Mouse (Mus musculus) fat pad, adult 2 months (tissue): Measurements from ENCODE around the gene Terf2ip.

Experiments
- DNase-seq: peaks from one replicate; pipeline ENCODE4 v3.0.0-alpha.2; 2011; ENCODE audit warnings: low read depth, low spot score; ENCODE audit errors: extremely low read depth

Gene Terf2ip

DNA sequence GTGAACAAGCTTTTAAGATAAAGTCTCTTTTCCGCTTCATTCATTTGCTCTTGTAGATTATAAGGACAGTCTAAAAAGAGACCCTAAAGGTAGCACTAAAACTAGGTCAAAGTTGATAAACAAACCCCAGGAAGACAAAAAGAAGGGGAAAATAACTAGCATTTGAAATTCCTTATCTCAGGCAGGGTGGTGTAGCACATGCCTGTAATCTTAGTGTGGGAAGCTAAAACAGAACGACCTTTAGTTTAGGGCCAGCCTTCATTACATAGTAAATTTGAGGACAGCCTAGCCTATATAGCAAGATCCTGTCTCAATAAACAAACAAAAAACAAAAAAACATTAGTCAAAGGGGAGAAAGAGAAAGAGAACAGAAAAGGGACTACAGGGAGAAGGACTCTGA, 3.5 kb upstream of the Terf2ip start:
- DNase-seq, result no peak

- no peak for DNase-seq
Observed at GRCm38 (mm10) chr8:112009558-112009957, 1.6 kb upstream of the Terf2ip start.

- no peak for DNase-seq
Observed at GRCm38 (mm10) chr8:112011816-112012242, 631 bp downstream of the Terf2ip start.

- no peak for DNase-seq
Observed at GRCm38 (mm10) chr8:112014936-112015335, 3.7 kb downstream of the Terf2ip start, which contains the start of gene Gm6793. Gene Gm6793 (minus strand): TSS chr8:112015036.

GRCm38 (mm10) chr8:112029455-112029854, 18.3 kb downstream of the Terf2ip start:
- no peak for DNase-seq

DNA sequence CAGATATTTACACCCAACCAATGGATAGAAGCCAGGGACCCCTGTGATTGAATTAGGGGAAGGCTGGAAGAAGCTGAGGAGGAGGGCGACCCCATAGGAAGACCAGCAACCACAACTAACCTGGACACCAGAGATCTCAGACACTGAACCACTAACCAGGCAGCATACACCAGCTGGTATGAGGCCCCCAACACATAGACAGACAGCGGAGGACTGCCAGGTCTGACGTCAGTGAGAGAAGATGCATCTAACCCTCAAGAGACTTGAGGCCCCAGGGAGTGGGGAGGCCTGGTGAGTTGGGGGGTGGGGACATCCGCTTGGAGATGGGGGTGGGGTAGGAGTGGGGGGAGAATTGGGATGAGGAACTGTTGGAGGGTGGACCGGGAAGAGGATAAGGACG, 19.5 kb downstream of the Terf2ip start:
- no peak for DNase-seq

- DNase-seq, result no peak
Observed at GRCm38 (mm10) chr8:112033071-112033470, 21.9 kb downstream of the Terf2ip start.

- no peak for DNase-seq
Observed at GRCm38 (mm10) chr8:112034603-112035002, 23.4 kb downstream of the Terf2ip start.

GRCm38 (mm10) chr8:112037521-112037920, 26.3 kb downstream of the Terf2ip start:
- DNase-seq, result no peak

DNA sequence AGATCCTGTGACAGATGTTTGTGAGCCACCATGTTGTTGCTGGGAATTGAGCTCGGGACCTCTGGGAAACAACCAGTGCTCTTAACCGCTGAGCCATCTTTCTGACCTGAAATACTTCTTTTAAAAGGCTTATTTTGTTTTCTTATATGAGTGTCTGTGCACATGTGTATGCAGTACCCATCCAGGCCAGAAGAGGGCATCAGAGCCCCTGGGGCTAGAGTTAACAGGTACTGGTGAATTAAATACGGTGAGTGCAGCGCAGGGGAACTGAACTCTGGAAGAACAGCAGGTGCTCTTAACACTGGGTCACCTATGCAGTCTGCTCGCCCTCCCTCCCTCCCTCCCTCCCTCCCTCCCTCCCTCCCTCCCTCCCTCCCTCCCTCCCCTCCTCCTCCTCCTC, 34.0 kb downstream of the Terf2ip start:
- no peak for DNase-seq

- no peak for DNase-seq
Observed at GRCm38 (mm10) chr8:112045896-112046295, 34.7 kb downstream of the Terf2ip start.

DNA sequence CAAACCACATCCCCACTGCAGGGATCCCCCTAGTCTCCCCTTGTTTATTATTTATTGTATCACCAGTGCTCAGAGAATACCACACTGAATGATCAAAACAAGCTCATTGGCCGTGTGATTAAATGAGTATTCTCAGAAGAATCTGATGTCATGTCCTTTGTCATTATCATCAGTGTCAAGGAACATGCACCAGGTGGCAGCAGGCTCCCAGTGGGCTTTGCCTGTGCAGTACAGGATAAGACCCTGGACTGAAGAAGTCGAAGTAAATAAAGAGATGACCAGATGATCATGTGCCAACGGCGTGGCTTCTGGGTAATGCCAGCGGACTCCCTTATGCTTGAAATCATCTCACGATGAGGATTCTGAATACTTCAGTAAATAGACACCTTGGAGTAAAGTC, 37.1 kb downstream of the Terf2ip start:
- DNase-seq, result no peak

- DNase-seq, result no peak
Observed at GRCm38 (mm10) chr8:112049984-112050383, 38.8 kb downstream of the Terf2ip start.

- DNase-seq, result no peak
Observed at GRCm38 (mm10) chr8:112051537-112051936, 40.3 kb downstream of the Terf2ip start.

- no peak for DNase-seq
Observed at GRCm38 (mm10) chr8:112054456-112054855, 43.3 kb downstream of the Terf2ip start.

DNA sequence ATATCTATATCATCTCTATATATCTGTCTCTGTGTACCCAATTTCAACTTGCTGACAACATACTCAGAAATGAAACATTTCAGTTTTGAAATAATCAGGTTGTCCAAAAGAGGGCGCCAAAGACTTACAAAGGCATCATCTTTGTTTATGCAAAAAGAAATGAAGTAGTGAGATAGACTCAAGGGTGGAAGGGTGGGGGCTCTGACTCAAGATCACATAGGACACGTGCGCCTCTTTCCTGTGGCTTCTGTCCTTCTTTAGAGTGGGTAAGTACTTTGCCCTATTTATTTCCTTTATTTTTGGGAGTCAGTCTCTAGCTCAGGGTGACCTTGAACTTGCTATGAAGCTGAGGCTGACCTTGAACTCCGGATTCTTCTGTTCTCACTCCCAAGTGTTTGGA, 50.2 kb downstream of the Terf2ip start:
- no peak for DNase-seq
